Mouse (Mus musculus) urinary bladder, adult 2 months (tissue): ENCODE measurements around the gene Kcnma1. TPM values are rescaled to one million over a fixed set of nuclear protein-coding genes. Genes with fewer than 3 reads are reported as not detected.
A peak's percentile ranks its signal among the peaks of the same experiment; 100 is the strongest.

Experiments used
- DNase-seq: peaks from one replicate; pipeline ENCODE4 v3.0.0; 2022; ENCODE audit warnings: low spot score
- polyA plus RNA-seq: library from polyadenylated mRNA; depleted of rRNA; stranded (reverse); fragments of >200 nt; gene quantifications from 2 replicates; pipeline ENCODE4 v1.2.3, GENCODE M21; 2012; rRNA removed

The Kcnma1 gene
- 22.2 and 33.0 TPM in 2 replicates for polyA plus RNA-seq

DNA sequence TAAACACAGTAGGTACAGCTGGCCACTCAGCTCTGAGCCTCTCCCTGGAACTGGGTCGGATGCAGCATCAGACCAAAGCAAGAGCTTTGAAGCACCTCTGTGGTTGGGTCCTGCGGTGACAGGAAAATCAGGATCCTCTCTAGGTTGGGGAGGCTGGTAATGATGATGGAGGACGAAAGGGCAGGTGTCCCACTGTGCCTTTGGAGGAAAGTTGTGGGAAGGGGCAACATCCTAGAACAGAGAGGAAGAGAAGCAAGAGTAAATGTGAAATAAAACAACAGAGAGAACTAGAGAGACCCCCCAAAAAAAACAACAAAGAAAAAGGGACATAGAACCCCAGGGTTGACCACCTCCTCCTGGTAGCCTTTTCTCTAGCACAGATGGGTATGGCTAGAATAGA is at the start of gene Kcnma1:
Kcnma1 (minus strand) TSS at position 101 of the 400 bp plus-strand sequence.
- DNase-seq: no peak

- no peak for DNase-seq
Measured at GRCm38 (mm10) chr14:24059747-24060146, 45.5 kb upstream of the Kcnma1 start.

- no peak for DNase-seq
Measured at GRCm38 (mm10) chr14:24059287-24059686, 45.0 kb upstream of the Kcnma1 start.

DNA sequence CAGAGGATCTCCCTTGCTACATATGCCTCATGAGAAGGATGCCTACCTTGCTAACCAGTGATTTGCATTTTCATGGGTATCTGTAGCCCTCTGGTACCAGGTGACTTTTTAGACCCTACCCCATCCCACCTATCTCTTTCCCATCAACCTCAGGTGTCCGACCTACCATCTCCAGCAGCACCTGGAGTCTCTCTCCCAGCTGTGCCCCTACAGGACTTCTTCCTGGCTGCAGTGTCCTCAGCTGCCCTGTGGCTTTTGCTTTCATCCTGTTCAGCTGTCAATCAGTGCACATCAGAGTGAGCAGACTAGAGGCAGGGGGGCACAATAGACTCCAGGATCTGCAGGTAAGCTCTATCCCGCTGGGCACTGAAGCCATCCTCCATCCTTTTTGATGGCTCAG is 37.5 kb upstream of the Kcnma1 start:
- DNase-seq: no peak

DNA sequence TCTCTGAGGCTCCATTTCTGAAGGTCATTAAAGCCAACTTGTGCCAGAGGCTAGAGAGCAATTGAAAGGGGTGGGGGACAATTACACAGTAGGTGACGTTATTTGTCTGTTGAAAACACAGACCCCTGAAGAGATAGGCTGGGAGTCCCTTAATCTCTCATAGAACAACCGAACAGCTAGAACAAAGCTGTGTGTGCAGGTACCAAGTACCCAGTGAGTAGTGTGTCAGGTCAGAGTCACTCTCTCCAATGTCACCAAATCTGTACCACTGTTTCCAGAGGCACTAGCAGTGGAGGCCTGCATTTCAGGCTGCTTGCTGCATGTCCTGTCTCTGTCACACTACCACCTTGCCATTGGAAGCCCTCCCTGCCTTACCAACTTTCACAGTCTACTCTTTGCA is 22.3 kb upstream of the Kcnma1 start:
- no peak for DNase-seq

DNA sequence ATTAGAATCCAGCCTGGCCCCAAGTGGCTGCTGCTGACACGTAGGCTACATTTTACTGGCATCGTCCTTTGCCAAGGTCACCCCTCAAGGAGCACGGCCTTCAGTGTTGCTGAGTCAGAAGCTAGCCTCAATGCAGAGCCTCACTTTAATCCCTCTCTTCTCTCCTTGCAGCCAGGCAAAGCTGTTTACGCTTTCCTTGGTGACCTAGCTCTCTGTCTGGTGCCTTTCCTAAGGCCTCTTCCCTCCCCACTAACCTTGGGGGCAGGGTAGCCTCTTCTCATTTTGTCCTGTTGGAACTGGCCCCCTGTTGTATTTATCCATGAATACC is 21.9 kb upstream of the Kcnma1 start:
- no peak for DNase-seq

GRCm38 (mm10) chr14:24035486-24036207 is 21.4 kb upstream of the Kcnma1 start:
- DNase-seq: no peak

GRCm38 (mm10) chr14:24032876-24033389 is 18.6 kb upstream of the Kcnma1 start:
- no peak for DNase-seq

- DNase-seq: no peak
Measured at GRCm38 (mm10) chr14:24032201-24032600, 17.9 kb upstream of the Kcnma1 start.

GRCm38 (mm10) chr14:24020718-24021117 is 6.4 kb upstream of the Kcnma1 start:
- DNase-seq: no peak

GRCm38 (mm10) chr14:24009978-24010377 is 4.3 kb downstream of the Kcnma1 start:
- no peak for DNase-seq

DNA sequence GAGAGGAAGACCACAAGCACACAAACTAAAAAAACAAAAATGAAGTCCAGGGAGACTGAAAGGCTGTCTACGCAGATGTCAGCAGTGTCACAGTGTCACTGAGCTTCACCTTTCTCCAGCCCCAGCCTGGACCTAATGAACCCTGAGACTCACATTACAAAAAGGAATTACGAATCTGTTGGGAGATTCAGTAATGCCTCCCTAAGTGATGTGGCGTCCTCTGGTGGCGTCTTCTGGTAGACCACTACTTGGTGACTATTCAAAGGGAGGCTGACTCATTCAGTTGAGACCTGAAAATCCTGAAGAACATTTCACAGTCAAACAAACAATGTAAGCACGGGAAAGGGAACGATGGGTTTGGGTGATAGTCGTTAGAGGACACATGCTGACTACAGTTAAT is 6.0 kb downstream of the Kcnma1 start:
- peak; percentile 55 for DNase-seq

DNA sequence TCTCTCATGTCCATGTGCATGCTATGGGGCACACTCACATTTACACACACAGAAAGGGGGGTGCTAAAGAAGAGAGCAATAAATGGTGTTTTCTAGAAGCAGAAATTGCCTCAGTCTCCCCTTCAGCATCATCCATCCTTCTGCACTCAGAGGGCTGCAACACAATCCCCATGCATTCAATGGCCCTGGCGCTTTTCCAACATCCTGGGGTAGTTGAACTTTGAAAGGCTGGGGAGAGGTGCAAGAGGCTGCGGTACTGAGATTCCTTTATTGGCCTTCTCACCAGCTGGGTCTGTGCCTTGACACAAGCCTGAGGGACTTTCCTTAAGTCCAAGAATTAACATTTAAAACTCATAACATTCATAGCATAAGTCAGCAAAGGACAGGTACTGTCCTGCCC is 8.0 kb downstream of the Kcnma1 start:
- no peak for DNase-seq

GRCm38 (mm10) chr14:24004471-24005271 is 9.6 kb downstream of the Kcnma1 start:
- DNase-seq: peak; percentile 31

DNA sequence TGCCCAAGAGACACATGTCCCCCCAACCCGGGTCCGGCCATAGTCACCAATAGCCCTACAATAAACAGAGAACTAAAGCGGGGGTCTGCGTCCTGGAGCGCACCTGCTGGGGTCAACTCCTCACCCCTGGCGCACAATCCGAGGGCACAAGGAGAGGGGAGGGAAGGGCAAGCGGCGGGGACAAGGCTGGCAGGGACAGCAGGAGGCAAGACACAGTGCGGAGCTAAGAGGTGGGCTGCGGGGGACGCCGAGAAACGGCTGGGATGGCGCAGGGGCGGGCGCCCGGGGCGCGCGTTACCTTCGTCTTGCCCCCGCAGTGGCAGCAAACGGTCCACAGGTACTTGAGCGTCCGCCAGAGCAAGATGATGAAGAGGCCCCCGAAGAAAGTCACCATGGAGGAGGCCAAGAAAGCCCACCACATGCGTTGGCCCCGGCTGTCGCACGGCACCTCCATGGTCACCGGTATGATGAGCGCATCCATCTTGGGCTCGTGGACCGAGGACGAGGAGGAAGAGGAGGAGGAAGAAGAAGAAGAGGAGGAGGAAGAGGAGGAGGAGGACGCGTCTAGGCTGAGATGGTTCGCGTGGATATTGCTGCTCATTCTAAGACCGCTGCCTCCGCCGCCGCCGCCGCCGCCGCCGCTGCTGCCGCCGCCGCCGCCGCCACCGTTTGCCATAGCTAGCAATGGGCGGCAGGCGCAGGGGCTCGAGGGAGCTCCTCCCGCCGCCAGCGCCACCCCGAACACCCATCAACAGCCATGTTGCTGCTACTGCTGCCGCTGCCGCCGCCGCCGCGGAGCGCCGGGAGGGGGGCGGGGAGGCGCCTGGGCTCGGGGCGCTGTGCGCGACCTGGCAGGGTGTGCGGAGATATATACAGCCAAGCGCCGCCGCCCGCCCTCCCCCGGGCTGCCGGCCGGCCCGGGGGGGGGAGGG is 10.6 kb downstream of the Kcnma1 start:
- peak; percentile 39 for DNase-seq

DNA sequence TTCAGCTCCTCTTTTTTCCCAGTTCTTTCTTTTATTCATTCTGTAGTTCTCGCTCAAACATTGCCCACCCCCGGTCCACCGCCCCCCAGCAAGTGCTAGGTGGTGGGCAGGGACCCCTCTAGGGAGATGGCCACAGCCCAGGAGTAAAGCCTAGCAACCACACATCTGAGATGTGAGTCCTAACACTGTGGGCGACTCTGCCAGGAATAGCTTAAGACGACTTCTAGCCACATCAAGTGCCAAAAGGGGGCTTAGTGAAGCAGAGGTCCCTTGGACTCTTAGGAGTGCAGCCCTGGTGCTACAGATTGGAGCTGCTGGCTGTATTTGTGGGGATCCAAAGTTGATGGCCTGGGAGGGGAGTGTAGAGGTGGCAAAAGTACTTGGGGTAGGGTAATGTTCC is 11.6 kb downstream of the Kcnma1 start:
- DNase-seq: no peak

DNA sequence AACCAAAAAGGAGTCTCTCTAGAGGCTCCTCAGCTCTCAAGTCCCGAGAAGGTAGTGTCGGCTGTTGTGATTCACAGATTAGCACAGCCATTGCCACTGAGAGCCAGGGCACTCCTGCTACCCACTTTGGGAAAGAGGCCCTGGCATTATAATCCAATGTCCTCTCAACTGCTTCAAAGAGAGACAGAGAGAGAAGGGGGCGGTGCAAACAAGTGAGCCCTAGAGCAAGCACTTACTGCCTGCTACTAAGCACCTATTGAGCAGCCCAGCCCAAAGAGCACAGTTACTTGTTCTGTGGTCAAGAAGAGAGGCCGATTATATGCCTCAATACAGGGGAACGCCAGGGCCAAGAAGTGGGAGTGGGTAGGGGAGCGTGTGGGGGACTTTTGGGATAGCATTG is 16.4 kb downstream of the Kcnma1 start:
- no peak for DNase-seq

- DNase-seq: no peak
Measured at GRCm38 (mm10) chr14:23995831-23996230, 18.5 kb downstream of the Kcnma1 start.

- no peak for DNase-seq
Measured at GRCm38 (mm10) chr14:23990871-23991270, 23.4 kb downstream of the Kcnma1 start.

DNA sequence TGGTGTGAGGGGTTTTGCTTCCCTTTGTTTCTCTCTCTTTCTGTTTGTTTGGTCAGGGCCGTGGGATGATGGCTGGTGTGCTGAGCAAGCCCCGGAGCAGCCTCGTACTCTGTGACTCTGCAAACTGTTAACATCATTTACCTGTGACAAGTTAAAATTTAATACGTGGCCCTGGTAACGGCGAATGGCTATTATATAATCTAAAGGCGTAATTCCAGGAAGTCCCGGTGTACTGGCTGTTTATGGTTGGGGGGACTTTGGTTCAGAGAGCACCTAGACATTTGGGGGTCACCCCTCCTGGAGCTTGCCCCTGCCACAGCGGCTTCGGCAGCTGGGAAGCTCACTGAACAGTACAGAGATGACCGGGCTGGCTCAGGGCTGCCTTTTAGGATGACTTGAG is 24.6 kb downstream of the Kcnma1 start:
- no peak for DNase-seq

GRCm38 (mm10) chr14:23982205-23982604 is 32.1 kb downstream of the Kcnma1 start:
- no peak for DNase-seq

DNA sequence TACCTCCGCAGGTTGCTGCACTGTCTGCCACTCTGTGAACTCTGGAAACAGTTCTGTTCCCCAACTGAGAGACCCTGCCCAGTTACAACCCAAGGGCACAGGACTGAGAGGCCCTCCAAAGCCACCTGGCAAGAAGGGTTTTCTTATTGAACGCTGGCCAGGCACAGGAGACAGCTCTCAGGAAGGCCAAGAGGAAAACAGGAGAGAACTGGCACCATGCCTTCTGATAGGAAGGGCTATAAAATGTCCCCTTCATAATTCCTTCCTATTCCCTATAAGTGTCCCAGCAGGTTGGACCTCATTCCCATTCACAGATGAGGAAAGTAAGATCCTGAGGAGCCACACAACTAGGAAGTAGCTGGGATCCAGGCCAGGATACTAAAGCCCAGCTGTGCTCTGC is 39.6 kb downstream of the Kcnma1 start:
- no peak for DNase-seq
